Mouse (Mus musculus) gastrocnemius, adult 2 months (tissue): ENCODE measurements around the gene Ovca2. TPM values are rescaled to one million over a fixed set of nuclear protein-coding genes. Genes with fewer than 3 reads are reported as not detected.

Experiments
- DNase-seq: peaks from one replicate; pipeline ENCODE4 v3.0.0; 2022
- H3K27ac ChIP-seq: fragments of 200-600 bp; 2 replicates; pipeline ENCODE4 v1.8.1; 2022; ENCODE audit warnings: mild to moderate bottlenecking
- H3K4me3 ChIP-seq: fragments of 200-600 bp; 2 replicates; pipeline ENCODE4 v1.8.1; 2022; ENCODE audit warnings: mild to moderate bottlenecking, moderate library complexity
- CTCF ChIP-seq: fragments of 200-600 bp; IDR thresholded peaks from 2 replicates; pipeline ENCODE4 v1.8.1; 2022; ENCODE audit warnings: antibody characterized with exemption, mild to moderate bottlenecking, moderate library complexity
- intact Hi-C: fragments of 180-260 bp; cut with DNase I; formaldehyde crosslinking; loops from one replicate; pipeline ENCODE4 v1.15.1; 2025
- microRNA-seq: library from miRNA; unstranded; fragments of <30 nt; microRNA quantifications from one replicate; pipeline ENCODE4 v1.2.0, GENCODE M21; 2021
- total RNA-seq, 2 experiments: library from RNA; stranded (reverse); gene quantifications; 2 replicates each; pipeline ENCODE4 v1.2.3; 2021

Gene Ovca2
- total RNA-seq, 2 experiments from 2014 or later: 2.5 to 3.6 TPM

GRCm38 (mm10) chr11:75136666-75137398, 41.8 kb downstream of the Ovca2 start:
- Histone ChIP-seq H3K4me3 (no peak overlapping the region), H3K27ac (peak overlapping the region; percentile 77)
- intact Hi-C loops: no loop called here
- no peak for DNase-seq
- TF ChIP-seq CTCF: no peak

DNA sequence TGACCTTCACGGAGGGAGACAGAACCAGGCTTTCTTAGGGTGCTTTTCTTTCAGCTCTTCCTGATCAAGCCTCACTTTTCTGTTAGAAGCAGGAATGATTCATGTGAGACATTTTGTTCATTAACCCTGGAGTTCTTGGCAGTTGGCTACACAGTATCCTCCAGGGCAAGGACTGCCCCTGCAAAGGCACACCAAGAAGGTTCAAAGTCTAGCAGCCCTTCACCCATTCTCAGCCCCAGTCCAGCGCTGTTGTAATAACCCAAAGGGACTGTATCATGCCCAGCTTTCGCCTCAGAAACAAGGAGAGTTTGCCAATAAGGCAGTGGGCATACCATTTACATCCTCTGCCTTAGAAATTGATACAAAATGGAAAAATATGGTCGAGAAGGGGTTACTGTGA, 43.3 kb downstream of the Ovca2 start:
- intact Hi-C loops: no loop called here
- peak overlapping the region; percentile 77 for H3K27ac ChIP-seq

GRCm38 (mm10) chr11:75134485-75135068, 44.1 kb downstream of the Ovca2 start:
- DNase-seq: no peak
- intact Hi-C loops: no loop called here
- no peak for TF ChIP-seq CTCF
- Histone ChIP-seq H3K4me3 (no peak overlapping the region), H3K27ac (peak overlapping the region; percentile 77)

More for the DNA sequence above, 43.3 kb downstream of the Ovca2 start:
- no peak for TF ChIP-seq CTCF
- no peak overlapping the region for H3K4me3 ChIP-seq
- no peak for DNase-seq

- peak overlapping the region; percentile 77 for H3K27ac ChIP-seq
- DNase-seq: peak; percentile 59
- H3K4me3 ChIP-seq: no peak overlapping the region
- no peak for TF ChIP-seq CTCF
- intact Hi-C loops: no loop called here
Observed at GRCm38 (mm10) chr11:75133951-75134350, 44.7 kb downstream of the Ovca2 start.

DNA sequence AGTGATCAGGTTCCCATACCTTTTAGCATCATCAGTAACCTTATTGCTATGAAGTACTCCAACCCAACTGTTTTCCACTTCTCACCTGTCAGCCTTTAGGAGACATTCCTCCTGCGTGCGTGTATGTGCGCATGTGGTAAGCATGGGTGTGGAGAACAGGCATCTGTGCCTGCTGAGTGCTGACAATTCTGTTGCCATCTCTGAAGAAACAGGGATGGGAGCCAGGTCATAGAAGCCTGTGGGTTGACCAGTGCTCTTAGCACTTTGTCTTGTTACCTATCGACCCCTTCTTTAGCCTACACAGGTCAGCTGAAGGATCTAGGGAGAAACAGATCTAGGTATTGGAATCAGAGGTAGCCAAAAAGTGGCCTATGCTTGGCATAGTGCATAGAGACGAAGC, 45.2 kb downstream of the Ovca2 start:
- Histone ChIP-seq H3K4me3 (no peak overlapping the region), H3K27ac (peak overlapping the region; percentile 77)
- no peak for DNase-seq
- intact Hi-C loops: no loop called here
- TF ChIP-seq CTCF: no peak

- peak overlapping the region; percentile 77 for H3K27ac ChIP-seq
- intact Hi-C loops: no loop called here
Observed at GRCm38 (mm10) chr11:75132278-75132677, 46.4 kb downstream of the Ovca2 start.

DNA sequence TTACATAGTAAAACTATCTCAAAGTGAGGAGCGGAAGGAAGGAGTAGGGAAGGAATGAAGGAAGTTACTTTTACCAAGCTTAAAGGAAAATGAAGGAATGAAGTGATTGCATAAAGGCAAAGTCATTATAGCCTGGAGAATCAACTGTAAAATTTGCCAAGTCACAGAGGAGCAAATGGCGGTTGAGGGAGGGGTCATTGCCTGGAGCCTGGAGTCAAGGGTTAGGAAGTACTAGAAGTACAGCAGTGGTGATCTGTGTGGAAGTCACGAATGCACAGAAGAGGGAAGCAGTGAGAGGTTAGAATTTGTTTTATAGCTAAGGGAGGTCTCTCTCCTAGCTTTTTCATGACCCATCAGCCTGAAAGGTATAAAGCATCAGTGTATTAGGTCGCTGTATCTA, 47.3 kb downstream of the Ovca2 start:
- TF ChIP-seq CTCF: no peak
- intact Hi-C loops: no loop called here
- H3K27ac ChIP-seq: no peak overlapping the region

More at GRCm38 (mm10) chr11:75132278-75132677, 46.4 kb downstream of the Ovca2 start:
- H3K4me3 ChIP-seq: no peak overlapping the region
- DNase-seq: peak; percentile 64
- peak; percentile 54 for TF ChIP-seq CTCF

GRCm38 (mm10) chr11:75129481-75129880, 49.2 kb downstream of the Ovca2 start:
- H3K27ac ChIP-seq: no peak overlapping the region
- intact Hi-C loops: no loop called here
- DNase-seq: no peak
- no peak overlapping the region for H3K4me3 ChIP-seq
- no peak for TF ChIP-seq CTCF

More for the DNA sequence above, 47.3 kb downstream of the Ovca2 start:
- H3K4me3 ChIP-seq: no peak overlapping the region
- no peak for DNase-seq

DNA sequence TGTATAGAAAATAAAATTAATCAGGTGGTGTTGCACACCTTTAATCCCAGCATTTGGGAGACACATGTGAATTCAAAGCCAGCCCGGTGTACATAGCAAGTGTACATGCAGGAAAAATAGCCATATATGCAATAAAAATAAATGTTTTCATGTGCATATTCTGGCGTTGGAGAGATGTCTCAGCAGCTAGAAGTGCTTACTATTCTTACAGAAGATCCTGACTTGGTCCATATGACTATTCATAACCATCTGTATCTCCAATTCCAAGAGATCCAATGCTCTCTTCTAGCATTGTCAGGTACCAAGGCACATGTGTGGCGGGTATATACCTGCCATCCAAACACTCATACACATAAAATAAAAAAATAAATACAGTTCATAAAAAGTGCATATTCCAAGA, 52.3 kb downstream of the Ovca2 start:
- no peak overlapping the region for H3K27ac ChIP-seq
- TF ChIP-seq CTCF: no peak
- no peak overlapping the region for H3K4me3 ChIP-seq
- intact Hi-C loops: no loop called here
- DNase-seq: no peak

Small RNAs within 50 kb of the gene (microRNA-seq; reads per million reads assigned to microRNA genes)
- gene Mir132 (359 reads per million, percentile 63 among the genes with 10 or more reads in this experiment), gene Mir212 (6.5 reads per million)

Other genes with a start within 250 kb of the Ovca2 start
- 1 to 10 TPM; 4.6 to 6.6 TPM for gene Hic1, start 9.3 kb downstream of the Ovca2 start, total RNA-seq
- gene Dph1, start 12.4 kb upstream of the Ovca2 start, total RNA-seq: 1 to 10 TPM; 5.5 to 6.2 TPM
- 1 to 10 TPM in 1 of 2 experiments, under 1 TPM in 1; 0.54 to 1.1 TPM for gene Rtn4rl1, start 14.9 kb upstream of the Ovca2 start, total RNA-seq
- gene Rpa1, start 169.5 kb upstream of the Ovca2 start, total RNA-seq: 10 to 100 TPM; 60.4 to 62.5 TPM
- gene Smyd4, start 169.6 kb upstream of the Ovca2 start, total RNA-seq: 1 to 10 TPM; 4.0 to 4.3 TPM
- gene Serpinf1, start 243.9 kb upstream of the Ovca2 start, total RNA-seq: 100 to 1,000 TPM in 1 of 2 experiments, 10 to 100 TPM in 1; 55.5 to 168 TPM